Mouse (Mus musculus) olfactory bulb, adult 2 months (tissue): Measurements from ENCODE around the gene Tmprss3.

Source experiments
- CTCF ChIP-seq: fragments of 200-500 bp; IDR thresholded peaks from 2 replicates; pipeline ENCODE4 v1.5.1; 2012; ENCODE audit warnings: low read depth, mild to moderate bottlenecking, low read length, moderate library complexity; ENCODE audit not compliant: insufficient read depth
- POLR2A ChIP-seq: fragments of 200-500 bp; IDR thresholded peaks from 2 replicates; pipeline ENCODE4 v1.6.1; 2012; ENCODE audit warnings: mild to moderate bottlenecking, low read depth, low read length, moderate library complexity; ENCODE audit not compliant: insufficient read depth

GRCm38 (mm10) chr17:31247144-31247543 lies 48.4 kb upstream of the Tmprss3 start:
- TF ChIP-seq CTCF (no peak), POLR2A (no peak)
